Mouse (Mus musculus): ENCODE results near the gene Fgb.

DNA sequence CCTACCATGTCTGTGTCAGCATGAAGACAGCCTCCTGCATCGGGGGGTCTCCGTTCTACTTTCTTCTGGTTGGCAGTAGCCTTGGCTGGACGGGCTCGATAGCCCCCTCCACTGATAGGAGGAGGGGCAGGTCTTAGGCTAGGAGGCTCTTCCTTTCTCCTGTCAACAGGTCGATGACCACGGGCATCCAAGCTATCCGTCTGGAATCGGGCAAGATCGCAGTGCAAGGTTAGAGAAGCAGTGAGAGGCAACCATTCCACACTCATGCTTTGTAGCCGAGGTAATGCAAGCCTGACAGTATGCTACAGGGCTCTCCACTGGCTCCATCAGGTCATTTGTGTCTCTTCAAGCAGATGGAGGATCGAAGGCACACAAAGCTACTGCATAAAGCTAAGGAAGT is 3.0 kb downstream of the Fgb start:
- TF ChIP-seq POLR2A (IDR thresholded peaks at IDR 0.05; ENCODE audit: control insufficient read depth, low read depth, low read length) (no peak), CTCF (IDR thresholded peaks at IDR 0.05; ENCODE audit: control insufficient read depth, insufficient read depth, insufficient replicate concordance, low read depth, low read length) (no peak)
